Mouse (Mus musculus) heart, embryonic 16.5 days (tissue): Measurements from ENCODE around the gene C2cd4a. TPM values are rescaled to one million over a fixed set of nuclear protein-coding genes. Genes with fewer than 3 reads are reported as not detected.

Source experiments
- ATAC-seq: fragments of 200-750 bp; cut with Nextera tagmentation; replicated peaks from 2 replicates; pipeline ENCODE4 v1.8.0; 2017; ENCODE audit warnings: moderate number of reproducible peaks; ENCODE audit not compliant: insufficient read depth, low FRiP score; ENCODE audit errors: extremely low read depth
- H3K27ac ChIP-seq: fragments of 300-500 bp; sonication (generic); 2 replicates; pipeline ENCODE4 v1.5.1; 2014; ENCODE audit warnings: mild to moderate bottlenecking, low read length, control low read depth, moderate library complexity
- H3K27me3 ChIP-seq: fragments of 300-500 bp; sonication (generic); 2 replicates; pipeline ENCODE4 v1.6.1; 2014; ENCODE audit warnings: low read length, mixed read lengths; ENCODE audit not compliant: control insufficient read depth, insufficient read depth
- H3K36me3 ChIP-seq: fragments of 300-500 bp; sonication (generic); 2 replicates; pipeline ENCODE4 v1.6.1; 2014; ENCODE audit not compliant: control insufficient read depth, insufficient read depth
- H3K4me1 ChIP-seq: fragments of 300-500 bp; sonication (generic); 2 replicates; pipeline ENCODE4 v1.6.1; 2014; ENCODE audit warnings: low read length, mixed read lengths; ENCODE audit not compliant: control insufficient read depth, insufficient read depth
- H3K4me2 ChIP-seq: fragments of 300-500 bp; sonication (generic); 2 replicates; pipeline ENCODE4 v1.6.1; 2014; ENCODE audit warnings: low read depth, mild to moderate bottlenecking, control low read depth, low read length
- H3K4me3 ChIP-seq: fragments of 300-500 bp; sonication (generic); 2 replicates; pipeline ENCODE4 v1.5.1; 2014; ENCODE audit warnings: mild to moderate bottlenecking, control low read depth, low read length
- H3K9ac ChIP-seq: fragments of 300-500 bp; sonication (generic); 2 replicates; pipeline ENCODE4 v1.6.1; 2014; ENCODE audit warnings: low read length, control low read depth
- H3K9me3 ChIP-seq: fragments of 300-500 bp; sonication (generic); replicated peaks from 2 replicates; pipeline ENCODE4 v1.6.1; 2016; ENCODE audit warnings: low read length; ENCODE audit not compliant: control insufficient read depth
- WGBS: fragments of 180-500 bp; shearing (Covaris S2); extraction: QIAGEN DNeasy Blood & Tissue Kit; methylation state at CpG from one replicate; pipeline ENCODE4 v1.1.7; 2014; 5-methylcytosine and 5-hydroxymethylcytosine counted together
- polyA plus RNA-seq: library from polyadenylated mRNA; unstranded; fragments of >200 nt; fragmentation: Nextera tagmentation; extraction: Ambion mirVana; gene quantifications from 2 replicates; pipeline ENCODE4 v1.2.1, GENCODE M21; 2015

Gene C2cd4a
- polyA plus RNA-seq, 1 experiment from 2014 or later = 0.16 TPM

- Histone ChIP-seq H3K4me3 (no peak overlapping the region), H3K27me3 (no peaks in the 10 kb centered on the region), H3K36me3 (no peaks in the 10 kb centered on the region), H3K9ac (no peak overlapping the region), H3K27ac (no peak overlapping the region), H3K4me1 (peaks cover 11% of the 10 kb centered on the region), H3K9me3 (no peaks in the 10 kb centered on the region), H3K4me2 (no peak overlapping the region)
- WGBS = 38% methylated on average over 5 of the region's 5 CpGs
- ATAC-seq = no peak
Observed at GRCm38 (mm10) chr9:67842797-67843196, 10.7 kb upstream of the C2cd4a start.

DNA sequence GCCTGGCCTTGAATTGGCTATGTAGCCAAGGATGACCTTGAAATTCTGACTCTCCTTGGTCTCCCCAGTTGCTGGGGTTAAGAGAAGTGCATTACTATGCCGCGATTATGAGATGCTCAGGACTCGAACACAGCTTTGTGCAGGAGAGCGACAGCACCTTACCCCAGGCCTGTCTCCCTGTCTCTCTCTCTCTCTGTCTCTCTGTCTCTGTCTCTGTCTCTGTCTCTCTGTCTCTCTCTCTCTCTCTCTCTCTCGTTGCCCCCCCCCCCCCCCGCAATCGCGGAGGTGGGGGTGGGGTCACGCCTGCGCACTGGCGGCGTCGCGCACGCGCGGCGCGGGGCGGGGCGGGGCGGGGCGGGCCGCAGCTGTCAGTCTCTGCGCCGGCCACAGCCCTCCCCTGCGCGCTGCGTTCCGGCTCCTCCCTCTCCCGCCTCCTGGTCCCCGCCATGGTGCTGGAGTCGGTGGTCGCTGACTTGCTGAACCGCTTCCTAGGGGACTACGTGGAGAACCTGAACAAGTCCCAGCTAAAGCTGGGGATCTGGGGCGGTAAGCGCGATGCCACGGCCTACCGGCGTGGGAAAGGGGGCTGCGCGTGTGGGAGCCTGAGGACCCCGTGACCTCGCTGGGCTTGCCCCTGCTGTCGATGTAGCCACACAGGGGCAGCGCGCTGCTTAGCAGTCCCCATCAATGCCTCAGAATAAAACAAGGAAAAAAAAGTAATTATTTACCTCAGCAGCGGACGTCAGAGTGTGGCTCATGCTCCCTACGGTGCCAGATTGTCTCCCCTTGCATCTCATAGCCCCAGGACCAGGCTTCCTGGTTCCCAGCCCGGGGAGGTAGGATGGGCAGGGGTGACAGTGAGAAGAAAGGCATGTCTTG, 8.1 kb upstream of the C2cd4a start, which contains the start of gene Vps13c:
Gene Vps13c (plus strand): TSS at position 416 of the 879 bp plus-strand sequence.
- ATAC-seq = peak; percentile 98
- peak within 1 kb of the TSS; percentile 93 for H3K9ac ChIP-seq
- H3K36me3 ChIP-seq = no peaks in the 10 kb centered on the region

GRCm38 (mm10) chr9:67837311-67837710, 5.2 kb upstream of the C2cd4a start:
- Histone ChIP-seq H3K27me3 (peaks cover 10% of the 10 kb centered on the region), H3K4me2 (no peak overlapping the region), H3K27ac (no peak overlapping the region), H3K4me3 (no peak overlapping the region), H3K4me1 (peaks cover 10% of the 10 kb centered on the region), H3K36me3 (no peaks in the 10 kb centered on the region), H3K9me3 (peaks cover 3% of the 10 kb centered on the region; the same call in 1 of the 2 replicates), H3K9ac (no peak overlapping the region)
- WGBS = 67% methylated on average over 2 of the region's 2 CpGs
- ATAC-seq = no peak

More for the DNA sequence above, 8.1 kb upstream of the C2cd4a start, which contains the start of gene Vps13c:
- Histone ChIP-seq H3K9me3 (no peaks in the 10 kb centered on the region), H3K4me2 (peak within 1 kb of the TSS; percentile 95), H3K27ac (peak within 1 kb of the TSS; percentile 73), H3K4me3 (peak within 1 kb of the TSS; percentile 94), H3K27me3 (no peaks in the 10 kb centered on the region), H3K4me1 (peaks cover 11% of the 10 kb centered on the region)
- WGBS = 0% methylated on average over 43 of the region's 53 CpGs

GRCm38 (mm10) chr9:67834535-67834934, 2.4 kb upstream of the C2cd4a start:
- Histone ChIP-seq H3K36me3 (no peaks in the 10 kb centered on the region), H3K27me3 (peaks cover 32% of the 10 kb centered on the region), H3K4me3 (no peak overlapping the region), H3K27ac (no peak overlapping the region), H3K9me3 (peaks cover 3% of the 10 kb centered on the region; the same call in 1 of the 2 replicates), H3K4me1 (peaks cover 8% of the 10 kb centered on the region; the same call in 1 of the 2 replicates), H3K4me2 (no peak overlapping the region), H3K9ac (no peak overlapping the region)
- 79% methylated on average over 5 of the region's 5 CpGs for WGBS
- no peak for ATAC-seq

- peaks cover 8% of the 10 kb centered on the region; the same call in 1 of the 2 replicates for H3K4me1 ChIP-seq
- under 1% methylated on average over 56 of the region's 57 CpGs for WGBS
- H3K4me2 ChIP-seq = peak overlapping the region; percentile 93
- peaks cover 38% of the 10 kb centered on the region for H3K27me3 ChIP-seq
- no peaks in the 10 kb centered on the region for H3K36me3 ChIP-seq
- peak overlapping the region; percentile 64 for H3K4me3 ChIP-seq
- peak overlapping the region; percentile 70 for H3K9ac ChIP-seq
- ATAC-seq = peak; percentile 28
- peaks cover 3% of the 10 kb centered on the region; the same call in 1 of the 2 replicates for H3K9me3 ChIP-seq
- no peak overlapping the region for H3K27ac ChIP-seq
Observed at GRCm38 (mm10) chr9:67831359-67832045, 628 bp downstream of the C2cd4a start.

DNA sequence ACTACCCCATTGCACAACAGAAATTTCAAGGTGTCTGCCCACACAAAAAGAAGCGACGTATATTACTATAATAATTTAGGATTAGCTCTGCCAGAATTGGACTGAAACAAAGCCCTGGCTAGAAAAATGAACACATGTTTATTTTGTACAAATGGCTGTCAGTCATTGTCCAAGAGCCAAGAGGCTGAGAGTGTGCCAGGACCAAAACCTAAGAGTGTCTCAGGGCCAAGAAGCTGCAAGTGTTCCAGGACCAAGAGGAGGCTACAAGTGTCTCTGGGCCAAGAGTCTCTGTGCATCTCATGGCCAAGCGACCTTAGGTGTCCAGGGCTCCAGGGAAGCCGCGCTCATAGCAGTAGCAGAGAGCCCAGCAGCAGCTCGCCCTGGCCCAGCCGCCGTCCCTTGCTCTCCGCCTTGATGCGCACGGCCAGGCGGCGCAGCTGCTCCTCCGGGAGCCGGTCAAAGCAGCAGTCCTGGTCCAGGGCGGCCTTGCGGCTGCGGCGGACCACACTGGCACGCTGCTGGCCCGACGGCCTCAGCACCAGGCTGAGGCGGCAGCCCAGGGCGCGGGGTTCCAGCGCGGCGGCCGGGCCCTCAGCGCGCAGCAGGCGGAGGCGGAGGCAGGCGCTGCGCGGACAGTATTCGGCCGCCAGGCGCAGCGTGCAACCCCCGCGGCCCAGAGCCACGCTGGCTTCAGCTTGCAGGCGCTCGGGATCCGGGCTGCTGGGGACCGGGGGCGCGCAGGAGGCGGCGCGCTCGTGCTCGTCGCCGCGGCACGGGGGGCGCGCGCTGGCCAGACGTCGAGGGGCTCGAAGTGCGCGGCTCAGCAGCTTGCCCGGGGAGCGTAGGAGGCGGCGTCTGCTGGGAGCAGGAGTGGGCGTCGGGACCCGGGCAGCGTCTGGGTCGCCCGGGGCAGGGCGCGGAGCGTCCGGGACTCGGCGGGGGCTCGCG, 1.4 kb downstream of the C2cd4a start:
- H3K4me3 ChIP-seq = peak overlapping the region; percentile 64
- WGBS = 2% methylated on average over 81 of the region's 84 CpGs
- H3K27ac ChIP-seq = no peak overlapping the region
- peaks cover 38% of the 10 kb centered on the region for H3K27me3 ChIP-seq
- H3K4me2 ChIP-seq = peak overlapping the region; percentile 93
- peaks cover 3% of the 10 kb centered on the region; the same call in 1 of the 2 replicates for H3K9me3 ChIP-seq
- ATAC-seq = peak; percentile 76
- H3K9ac ChIP-seq = peak overlapping the region; percentile 70
- H3K4me1 ChIP-seq = peaks cover 8% of the 10 kb centered on the region; the same call in 1 of the 2 replicates
- no peaks in the 10 kb centered on the region for H3K36me3 ChIP-seq

DNA sequence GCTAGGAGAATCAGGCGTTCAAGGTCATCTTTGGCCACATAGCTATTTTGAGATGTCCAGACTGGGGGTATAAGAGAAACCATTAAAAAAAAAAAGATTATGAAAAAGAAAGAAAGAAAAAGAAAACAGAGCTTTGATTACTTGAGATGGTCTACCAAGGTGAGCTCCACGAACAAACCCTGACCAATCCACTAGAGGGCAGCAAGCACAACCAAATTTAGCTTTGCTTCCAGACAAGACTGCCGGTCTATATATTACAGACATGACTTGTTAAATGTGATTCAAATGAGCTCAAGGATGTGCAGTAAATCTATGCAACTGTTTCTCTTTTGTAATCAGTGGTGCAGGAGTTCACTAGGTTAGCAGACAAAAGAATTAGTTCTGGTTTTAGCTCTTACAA, 3.9 kb downstream of the C2cd4a start:
- H3K9ac ChIP-seq = no peak overlapping the region
- no peak overlapping the region for H3K4me2 ChIP-seq
- 6% methylated on average over 3 of the region's 3 CpGs for WGBS
- H3K9me3 ChIP-seq = peaks cover 6% of the 10 kb centered on the region
- no peaks in the 10 kb centered on the region for H3K36me3 ChIP-seq
- no peak overlapping the region for H3K27ac ChIP-seq
- H3K27me3 ChIP-seq = peaks cover 34% of the 10 kb centered on the region
- no peak overlapping the region for H3K4me3 ChIP-seq
- H3K4me1 ChIP-seq = peaks cover 11% of the 10 kb centered on the region; the same call in 1 of the 2 replicates
- ATAC-seq = no peak

DNA sequence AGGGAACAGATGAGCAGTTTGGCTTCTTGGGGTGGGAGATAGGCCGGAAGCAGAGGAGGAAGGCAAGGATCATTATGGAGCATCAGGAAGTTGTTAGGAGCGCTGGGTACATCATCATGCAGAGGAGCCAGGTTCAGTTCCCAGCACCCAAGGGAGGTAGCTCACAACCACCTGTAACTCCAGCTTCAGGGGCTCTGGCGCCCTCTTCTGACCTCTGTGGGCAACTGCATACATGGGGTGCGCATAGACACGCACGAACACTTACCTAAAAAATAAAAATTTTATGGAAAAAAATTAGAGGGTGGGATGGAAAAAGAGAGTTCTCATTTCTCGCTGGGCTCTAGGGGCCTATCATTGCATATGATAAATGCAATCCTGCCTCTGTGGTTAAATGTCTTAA, 6.6 kb downstream of the C2cd4a start:
- no peak for ATAC-seq
- Histone ChIP-seq H3K36me3 (no peaks in the 10 kb centered on the region), H3K27ac (no peak overlapping the region), H3K9ac (no peak overlapping the region), H3K4me1 (peaks cover 8% of the 10 kb centered on the region; the same call in 1 of the 2 replicates), H3K9me3 (peaks cover 6% of the 10 kb centered on the region), H3K4me2 (no peak overlapping the region), H3K27me3 (peaks cover 16% of the 10 kb centered on the region), H3K4me3 (no peak overlapping the region)
- 82% methylated on average over 7 of the region's 7 CpGs for WGBS
